Mouse (Mus musculus) right cerebral cortex, postnatal 36 days (tissue): Measurements from ENCODE around the gene Serp2.

Experiments used
- DNase-seq, 2 experiments: peaks; one replicate each; pipeline ENCODE4 v3.0.0; 2022; ENCODE audit warnings: low spot score in 2 of 2, mixed read lengths in 1 of 2

Gene Serp2

DNA sequence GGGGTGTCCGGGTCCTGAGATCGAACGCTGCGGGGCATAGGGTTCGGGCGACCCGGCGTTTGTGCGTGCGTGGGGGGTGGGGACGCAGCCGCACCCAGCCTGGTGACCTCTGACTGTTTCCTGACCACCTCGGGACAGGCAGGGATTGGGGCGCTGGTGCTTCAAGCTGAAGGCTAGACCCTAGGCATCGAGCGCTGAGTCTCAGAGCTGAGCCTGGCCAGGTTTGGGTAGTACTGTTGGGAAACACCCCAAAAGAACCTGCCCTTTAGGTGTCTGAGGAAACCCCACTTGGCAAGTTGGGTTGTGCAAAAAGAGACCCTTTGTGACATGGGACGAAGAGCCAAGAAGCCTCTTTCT, at the start of gene Serp2:
TSS of gene Serp2 (minus strand) at position 38 of the 357 bp plus-strand sequence.
- DNase-seq, result no peak

DNA sequence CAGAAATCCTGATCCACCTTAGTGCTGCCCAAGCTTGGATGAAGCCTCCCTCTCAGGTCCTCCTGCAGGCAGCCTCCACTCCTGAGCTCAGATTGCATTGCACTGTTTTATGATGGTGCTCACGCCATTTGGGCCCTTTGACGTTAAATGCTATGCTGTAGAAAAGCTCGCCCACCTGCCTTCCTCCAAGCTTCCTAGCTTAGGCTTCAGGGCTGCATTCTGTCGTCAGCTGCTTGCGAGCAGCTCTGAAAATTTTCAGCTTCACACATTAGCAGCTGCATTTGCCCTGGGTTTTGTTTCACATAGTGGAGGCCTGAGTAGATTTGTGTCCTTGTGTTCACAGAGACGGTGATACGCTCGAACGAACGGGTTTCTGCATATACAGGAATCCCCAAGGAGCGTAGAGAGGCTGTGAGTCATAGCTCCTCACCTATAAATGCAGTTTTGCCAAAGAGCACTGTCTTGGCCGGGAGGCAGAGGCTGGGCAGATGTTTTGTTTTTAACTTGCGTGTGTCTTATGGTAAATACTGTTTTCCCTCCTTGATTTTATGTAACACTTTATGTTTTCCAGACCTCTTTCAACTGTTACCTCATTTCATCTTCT, 49.3 kb upstream of the Serp2 start:
- no peak for DNase-seq

DNA sequence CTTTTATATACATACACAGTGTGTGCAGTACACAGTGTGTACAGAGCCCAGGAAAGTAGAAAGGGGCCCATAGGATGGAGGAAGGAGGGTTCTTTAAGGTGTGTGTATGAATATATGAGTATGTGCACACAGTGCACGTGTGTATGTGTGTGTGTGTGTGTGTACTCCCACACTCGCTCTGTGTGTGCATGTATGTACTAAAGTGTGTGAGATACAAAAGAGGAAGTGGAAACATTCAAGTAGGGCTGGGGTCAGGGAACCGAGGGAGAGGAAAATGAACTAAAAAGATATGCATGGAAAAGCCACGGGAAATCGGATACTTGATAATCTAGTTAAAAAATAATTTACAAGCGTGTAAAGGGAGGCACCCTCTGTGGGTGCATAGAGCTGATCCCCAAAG, 47.3 kb upstream of the Serp2 start:
- no peak for DNase-seq

DNA sequence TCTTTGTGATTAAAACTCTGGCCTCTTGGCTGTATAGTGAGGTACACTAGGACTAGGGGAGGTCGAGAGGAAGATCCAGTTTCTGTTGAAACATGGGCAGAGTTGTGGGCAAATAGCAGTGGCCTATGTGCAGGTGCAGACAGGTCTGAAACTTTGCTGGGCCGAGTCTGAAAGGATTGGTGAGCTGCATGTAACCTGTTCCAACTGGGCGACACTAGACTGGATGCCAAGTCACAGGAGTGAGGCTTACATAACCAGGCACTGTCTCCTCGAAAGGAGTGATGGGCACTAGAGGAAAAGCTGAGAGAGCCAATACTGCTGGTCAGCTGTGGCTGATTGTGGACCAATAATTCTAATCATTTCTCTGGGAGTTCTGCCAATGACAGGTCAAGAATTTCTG, 45.0 kb upstream of the Serp2 start:
- DNase-seq, result no peak

DNA sequence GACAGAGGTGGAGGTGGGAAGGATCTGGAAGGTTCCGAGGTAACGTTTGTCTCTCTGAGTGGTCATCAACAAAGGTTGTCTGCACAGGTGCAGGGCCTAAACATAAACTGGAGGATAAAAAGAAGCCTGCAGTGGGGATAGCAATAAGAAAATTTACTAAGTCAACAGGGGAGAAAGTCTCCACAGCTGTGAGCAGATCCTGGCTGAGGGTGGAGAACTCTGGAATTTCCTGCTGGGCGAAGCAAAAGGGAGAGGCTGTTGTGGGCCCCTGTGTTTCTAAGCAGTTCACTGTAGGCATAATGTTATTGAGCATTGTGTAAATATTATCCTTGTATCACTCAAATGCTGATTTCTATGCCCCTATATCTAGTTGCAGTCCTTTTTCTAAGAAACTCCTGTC, 43.7 kb upstream of the Serp2 start:
- no peak for DNase-seq

DNA sequence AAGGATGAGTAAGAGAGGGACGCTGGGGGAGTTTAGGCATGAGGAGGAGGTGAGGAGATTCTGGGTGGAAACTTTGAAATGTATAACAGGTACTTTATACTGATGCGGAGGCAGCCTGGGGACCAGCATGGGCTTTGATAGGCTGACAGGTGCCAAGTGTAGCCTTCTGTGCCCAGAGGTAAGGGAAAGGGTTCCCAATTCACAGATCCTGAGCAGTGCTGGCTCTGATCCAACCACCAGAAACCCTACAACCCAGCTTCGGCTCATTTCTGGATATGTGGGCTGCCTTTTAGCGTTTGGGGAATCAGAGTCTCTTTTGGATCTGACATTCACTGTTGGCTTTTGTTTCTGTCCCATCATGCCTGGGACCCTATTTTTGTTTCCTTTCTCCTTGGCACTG, 43.0 kb upstream of the Serp2 start:
- DNase-seq, result no peak

DNA sequence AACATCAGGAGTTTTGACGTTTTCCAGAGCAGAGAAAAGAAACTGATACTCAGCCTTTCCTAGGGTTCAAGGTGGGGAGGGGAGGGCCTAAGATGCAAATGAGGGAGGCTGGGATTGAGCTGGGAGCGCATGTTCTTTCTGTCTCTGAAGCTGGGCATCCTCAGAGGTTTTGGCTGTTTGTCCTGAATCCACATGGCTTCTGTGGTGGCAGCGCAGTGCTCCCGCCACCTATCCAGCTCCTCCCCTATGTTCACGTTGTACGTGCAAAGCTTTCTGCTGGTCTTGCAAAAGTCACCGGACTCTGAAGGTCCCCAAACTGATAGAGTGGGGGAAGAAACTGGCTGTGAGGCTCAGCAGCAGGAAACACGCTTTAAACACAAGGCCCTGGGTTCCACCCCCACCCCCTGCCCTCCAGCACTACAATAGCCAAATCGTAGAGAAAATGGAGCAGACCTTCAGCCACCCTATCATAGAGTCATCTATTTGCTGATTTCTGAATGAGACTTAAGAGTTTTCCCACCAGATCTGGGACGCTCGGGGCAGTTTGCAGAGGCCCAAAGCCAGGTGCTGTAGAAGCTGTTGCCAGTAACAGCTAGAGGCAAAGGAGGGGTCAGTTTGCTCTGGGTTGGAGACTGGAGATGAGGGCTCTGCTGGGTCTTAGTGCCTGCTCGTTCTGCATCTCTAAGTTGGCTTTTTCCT, 42.0 kb upstream of the Serp2 start:
- peak; percentile 30 to 45 for DNase-seq

DNA sequence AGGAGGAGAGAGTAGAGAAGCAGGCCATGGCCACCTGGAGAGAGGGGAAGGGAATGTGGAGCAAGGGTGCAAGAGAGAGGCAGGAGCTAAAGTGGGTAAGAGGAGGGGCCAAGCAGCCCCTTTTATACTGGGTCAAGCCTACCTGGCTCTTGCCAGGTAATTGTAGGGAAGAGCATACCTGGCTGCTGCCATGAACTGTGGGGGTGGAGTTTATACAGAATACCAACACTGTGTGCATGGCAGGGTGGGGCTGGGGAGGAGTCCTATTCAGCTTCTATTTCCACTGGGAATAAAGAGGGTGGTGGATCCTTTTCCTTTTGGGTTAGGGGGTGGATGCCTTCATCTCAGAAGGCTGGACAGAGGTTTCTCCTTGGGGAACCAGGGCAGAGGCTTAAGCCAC, 41.1 kb upstream of the Serp2 start:
- no peak for DNase-seq

DNA sequence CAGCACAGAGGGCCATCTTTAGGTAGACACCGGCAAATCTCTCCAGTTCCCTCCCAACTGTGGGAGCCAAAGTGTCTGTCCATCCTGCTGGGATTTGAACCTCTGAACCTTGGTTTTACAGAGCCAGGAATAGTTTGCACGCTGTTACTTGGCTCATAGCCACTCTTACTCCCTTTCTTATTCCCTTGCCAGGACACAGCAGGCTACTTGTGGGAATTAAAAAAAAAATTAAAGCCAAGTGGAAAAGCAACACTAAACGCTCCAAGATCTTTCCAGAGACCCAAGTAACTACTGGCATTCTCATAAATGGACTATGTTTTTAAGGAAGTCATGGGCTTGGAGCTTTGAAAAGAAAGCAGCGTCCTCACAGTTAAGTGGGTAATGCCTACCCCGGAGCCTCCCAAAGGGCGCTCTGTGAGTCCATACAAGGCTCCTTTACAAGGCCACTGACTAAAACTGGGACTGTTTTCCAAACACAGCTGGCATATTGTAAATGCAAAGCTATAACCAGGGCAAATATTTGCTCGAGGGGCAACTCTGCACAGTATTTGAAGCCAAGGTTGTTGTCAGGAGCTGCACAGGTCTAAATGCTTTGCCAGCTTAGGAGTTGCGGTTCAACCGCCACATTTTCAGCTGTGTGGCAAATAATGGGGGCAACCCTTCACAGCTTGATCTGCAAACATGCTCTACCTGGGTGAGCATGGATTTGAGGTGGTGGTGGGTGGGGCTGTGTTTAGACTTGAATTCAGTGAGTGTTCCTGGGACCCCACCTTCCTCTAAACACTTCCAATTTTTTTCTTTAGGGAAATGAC, 38.6 kb upstream of the Serp2 start:
- DNase-seq, result no peak

DNA sequence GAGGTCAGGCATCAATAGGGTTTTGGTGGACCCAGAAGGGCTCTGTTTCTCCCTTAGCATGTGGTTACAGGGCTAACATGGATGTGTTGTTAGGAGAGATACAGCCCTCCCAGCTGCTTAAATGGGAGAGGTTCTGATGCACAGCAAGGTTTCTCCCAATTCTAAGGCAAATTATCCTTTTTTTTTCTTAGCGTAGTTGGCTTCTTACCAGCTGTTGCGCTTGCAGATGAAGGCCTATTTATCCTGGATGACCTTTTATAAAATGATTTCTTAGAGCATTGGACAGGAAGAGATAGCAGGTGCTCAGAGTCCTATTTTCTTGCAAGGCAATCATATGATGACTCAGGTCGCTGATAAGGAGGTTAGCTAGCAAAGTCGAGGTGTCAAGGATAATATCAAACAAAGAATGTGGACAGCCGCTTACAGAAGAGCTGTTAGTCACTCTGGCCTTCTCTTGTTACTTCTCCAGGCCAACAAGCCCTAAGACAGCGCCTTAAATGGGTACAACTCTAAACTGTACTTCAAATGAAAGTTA, 37.7 kb upstream of the Serp2 start:
- no peak for DNase-seq

DNA sequence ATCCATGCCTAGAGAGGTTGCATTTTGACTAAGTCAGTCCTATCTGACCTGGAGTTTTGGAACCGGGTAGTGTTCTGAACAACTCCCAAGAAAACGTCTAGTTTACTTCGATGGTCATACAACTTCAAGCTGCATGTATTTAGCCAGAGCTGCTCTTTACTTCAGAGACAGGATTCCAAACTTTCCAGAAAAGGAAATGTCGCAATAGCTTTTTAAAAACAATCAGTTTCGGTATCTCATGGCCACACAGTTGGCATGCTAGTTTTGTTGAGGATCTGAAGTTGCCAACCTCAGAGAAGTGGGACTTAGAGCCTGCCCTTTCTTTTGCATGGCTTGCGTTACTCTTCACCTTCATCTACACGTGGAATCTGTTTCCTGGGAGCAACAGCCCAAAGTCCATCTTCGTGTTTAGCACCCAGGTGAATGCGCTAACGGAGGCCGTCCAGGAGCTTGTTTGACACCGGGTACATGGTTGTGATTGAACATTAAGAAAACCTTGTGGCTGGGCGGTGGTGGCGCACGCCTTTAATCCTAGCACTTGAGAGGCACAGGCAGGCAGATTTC, 37.0 kb upstream of the Serp2 start:
- DNase-seq, result no peak

DNA sequence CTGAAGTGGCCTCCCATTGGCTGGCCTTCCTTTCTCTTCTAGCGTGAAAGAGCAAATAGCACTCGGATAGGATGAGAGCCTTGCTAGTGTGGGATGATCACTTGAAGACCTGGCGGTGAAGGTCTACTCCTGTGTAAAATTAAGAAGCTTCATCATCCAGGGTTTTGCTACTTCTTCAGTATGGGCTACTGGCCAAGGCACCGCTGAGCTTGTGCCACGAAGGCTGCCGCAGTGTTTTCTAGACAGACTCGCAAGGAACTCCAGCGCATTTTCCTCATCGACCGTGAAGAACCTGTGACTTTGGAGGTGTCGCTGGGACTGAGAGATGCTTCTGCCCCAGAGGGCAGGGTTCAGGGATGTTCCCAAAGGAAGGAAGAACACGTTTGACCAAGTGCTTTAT, 36.0 kb upstream of the Serp2 start:
- DNase-seq, result no peak

DNA sequence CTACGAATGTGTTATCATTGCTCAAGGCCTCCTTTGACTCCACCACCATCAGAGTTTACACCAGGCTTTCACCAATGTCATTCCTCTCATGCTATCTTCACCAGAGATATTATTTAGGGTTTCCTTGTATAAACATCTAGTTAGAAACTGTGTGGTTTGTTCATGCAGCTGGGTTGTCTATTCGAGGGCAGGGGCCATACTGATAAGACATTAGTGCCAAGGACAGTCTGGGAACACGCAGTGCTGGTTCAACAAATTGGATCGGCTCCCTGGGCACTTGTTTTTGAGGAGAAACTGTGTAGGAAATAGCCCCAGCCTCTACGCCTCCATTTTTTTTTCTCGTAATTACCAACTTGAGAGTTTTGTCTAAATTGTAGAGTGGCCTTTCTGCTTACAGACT, 35.4 kb upstream of the Serp2 start:
- DNase-seq, result no peak

DNA sequence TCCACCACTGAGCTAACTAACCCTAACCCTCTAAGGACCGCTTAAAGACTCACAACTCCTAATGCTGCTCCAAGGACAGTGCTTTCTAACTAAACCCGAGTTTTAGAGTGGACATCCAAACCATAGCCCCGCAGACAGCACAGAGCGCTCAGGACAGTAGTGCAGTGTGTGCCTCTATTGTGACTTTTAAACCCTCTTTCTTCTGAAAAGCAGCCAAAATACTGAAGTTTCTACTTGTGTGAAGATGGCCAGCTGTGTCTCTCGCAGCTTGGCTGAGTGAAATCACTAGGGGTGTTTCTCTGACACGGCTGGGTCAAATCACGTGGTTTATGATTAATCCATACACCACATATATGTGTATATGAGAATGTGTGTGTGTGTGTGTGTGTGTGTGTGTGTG, 33.4 kb upstream of the Serp2 start:
- no peak for DNase-seq

DNA sequence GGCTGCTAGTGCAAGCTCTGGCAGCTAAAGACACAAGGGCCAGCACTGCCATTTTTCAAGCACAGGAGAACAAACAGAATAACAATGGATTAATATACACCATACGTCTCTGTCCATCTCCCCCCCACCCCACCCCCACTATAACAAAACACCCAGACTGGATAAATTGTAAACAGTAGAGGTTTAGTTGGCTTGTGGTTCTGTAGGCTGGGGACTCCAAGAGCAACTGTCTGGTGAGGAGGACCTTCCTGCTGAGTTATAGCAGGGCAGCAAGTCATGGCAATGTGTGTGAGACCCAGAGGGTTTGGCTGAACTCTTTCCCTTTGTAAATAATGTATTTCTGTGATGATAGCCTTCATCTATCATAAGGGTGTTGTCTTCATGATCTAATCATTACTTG, 33.0 kb upstream of the Serp2 start:
- DNase-seq, result no peak

DNA sequence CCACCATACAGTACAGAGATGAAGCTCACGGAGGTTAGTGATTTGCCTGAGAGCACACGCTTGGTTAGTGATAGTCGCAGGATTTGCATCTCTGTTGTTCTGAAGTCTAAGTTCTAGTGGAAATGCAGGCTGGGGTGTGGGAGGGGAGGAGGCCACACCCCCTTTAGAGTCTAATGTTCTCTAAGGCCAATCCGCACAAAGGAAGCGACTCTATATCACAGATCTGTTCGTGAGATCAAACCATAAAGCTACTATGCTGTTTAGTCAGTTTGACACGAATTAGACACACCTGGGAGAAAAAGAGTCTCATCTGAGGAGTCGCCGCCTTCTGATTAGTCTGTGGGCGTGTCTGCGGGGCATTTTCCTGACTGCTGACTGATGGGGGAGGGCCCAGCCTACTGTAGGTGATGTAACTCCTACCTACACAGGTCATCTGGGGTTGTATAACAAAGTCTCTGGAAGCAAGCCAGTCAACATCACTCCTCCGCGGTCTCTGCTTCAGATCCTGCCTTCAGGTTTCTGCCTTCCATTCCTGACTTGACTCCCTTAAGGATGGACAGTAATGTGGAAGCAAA, 29.2 kb upstream of the Serp2 start:
- DNase-seq, result no peak

DNA sequence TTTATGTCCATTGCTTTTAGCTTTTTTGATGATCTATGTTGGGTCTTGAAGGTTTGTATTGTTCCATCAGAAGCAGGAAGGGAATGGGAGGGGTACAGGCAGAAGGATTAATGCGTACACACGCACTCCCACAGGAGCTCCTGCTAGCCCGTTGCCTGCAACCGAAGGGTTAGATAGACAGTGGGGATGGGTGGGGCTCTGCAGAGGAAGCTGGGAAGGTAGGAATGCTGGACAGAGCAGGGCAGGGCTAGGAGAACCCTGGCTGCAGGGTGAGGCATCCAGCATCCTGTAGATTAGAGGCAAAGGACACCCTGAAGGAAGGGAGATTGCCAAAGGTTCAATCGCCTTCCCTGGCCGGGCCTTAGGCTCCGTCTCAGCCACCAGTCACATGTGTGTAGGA, 27.3 kb upstream of the Serp2 start:
- no peak for DNase-seq

DNA sequence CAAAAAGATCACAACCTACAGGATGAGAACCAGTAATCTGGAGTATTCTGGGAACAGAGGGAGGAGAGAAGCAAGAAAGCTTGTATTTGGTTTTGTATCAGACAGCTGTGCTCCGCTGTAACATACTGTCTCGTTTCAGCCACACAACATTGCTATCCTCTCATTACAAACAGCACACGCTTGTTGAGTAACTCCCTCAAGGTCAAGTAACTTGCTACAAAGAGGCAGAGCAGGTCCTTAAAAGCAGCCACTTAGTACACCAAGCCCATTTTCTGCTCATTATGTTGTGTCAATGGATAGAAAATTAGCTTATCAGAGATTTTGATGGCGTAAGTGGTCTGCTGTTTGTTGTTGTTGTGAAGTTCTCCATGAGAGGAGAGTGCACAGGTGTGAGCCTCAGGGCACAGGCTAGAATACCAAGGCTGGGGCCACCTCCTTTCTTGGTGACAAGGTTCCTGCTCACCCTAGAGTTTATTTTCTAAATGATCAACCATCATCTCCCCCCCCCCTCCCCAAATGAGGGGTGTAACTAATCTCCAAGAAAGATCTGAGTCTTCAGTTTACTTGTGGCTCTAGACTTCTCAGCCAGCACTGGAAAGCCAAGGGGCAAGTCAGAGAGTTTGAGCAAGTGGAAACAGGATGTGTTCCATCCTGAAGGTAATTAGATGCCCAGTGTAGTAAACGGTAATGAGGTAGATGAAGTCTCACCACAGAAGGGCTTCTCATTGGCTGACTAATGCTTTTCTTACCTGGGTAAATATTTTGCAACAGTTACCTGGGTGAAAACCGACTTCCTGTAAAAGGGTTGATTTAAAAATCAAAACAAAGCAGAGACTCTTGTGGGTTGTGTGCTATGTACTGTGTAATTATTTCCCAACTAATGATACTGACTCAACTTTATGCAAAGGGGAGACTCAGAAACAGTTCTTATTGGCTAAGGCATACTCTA, 25.6 kb upstream of the Serp2 start:
- no peak for DNase-seq

DNA sequence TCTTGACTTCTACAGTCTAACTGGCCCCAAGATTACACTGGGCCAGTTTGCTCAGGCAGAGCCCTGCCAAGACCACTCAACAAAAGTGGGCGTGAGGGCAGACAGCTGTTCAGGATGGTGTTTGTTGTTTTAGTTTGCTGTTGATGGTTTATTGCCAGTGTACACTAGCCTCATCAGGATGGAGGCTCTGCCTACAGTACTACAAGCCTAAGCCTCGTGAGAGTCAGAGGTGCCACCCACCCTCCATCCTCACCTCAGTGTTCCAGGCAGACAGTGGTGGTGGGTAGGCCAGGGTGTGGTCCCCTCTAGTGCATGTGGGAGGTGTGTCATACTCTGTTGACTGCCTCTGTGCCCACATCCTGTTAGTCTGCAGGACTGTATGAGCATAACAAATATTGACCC, 23.0 kb upstream of the Serp2 start:
- DNase-seq, result no peak

DNA sequence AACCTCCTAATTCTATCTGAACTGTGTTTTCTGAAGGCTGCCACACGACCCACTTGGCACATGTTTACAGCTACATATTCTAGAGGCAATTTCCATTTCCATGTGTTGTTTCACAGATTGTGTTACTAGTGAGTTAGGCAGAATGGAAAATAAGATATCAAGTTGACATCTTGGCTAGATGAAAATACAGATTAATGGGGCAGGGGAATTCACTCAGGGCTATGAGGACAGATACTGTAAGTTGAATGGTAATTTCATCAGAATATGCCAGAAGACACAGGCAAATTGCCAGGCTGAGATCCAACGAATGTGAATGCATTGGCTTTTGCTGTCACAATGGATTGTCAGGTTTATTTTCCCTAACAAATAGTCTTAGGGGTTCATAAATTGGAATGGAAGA, 21.2 kb upstream of the Serp2 start:
- DNase-seq, result no peak

DNA sequence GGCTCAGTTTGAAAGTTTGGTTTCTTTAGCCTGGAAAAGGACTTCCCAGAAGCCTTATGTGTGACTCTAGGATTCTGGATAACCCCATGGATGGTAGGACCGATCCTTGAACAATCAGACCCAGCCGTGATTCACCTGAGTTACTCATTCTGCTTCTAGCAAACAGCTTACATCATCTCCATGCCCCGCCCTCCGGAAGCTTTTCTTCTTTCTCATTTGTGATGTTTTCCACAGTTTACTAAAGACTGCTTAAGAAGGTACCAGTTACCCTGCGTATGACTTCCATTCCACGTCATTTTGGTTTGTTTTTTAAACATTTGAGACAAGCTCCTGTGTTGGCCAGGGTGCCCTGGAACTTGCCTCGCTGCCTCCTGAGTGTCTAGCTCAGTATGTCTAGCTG, 13.6 kb upstream of the Serp2 start:
- DNase-seq, result no peak
